Mouse (Mus musculus) MEL (cell line): Measurements from ENCODE around the gene Tsen15. TPM values are rescaled to one million over a fixed set of nuclear protein-coding genes. Genes with fewer than 3 reads are reported as not detected.

Source experiments
- DNase-seq: peaks from one replicate; pipeline ENCODE4 v3.0.0; 2011; ENCODE audit warnings: low read depth, low spot score
- H3K27ac ChIP-seq: 2 replicates; pipeline ENCODE4 v1.5.1; 2012; ENCODE audit warnings: low read depth, mild to moderate bottlenecking, control low read depth, low read length, moderate library complexity; ENCODE audit not compliant: control insufficient read depth
- H3K27me3 ChIP-seq, 2 experiments: fragments of 150-350 bp in 1 of 2; sonication (generic) in 1 of 2; 2 replicates each; pipeline ENCODE4 v1.6.1; 2012; ENCODE audit warnings: low read length in 2 of 2, mild to moderate bottlenecking in 2 of 2, improper control_type of control experiment in 1 of 2, moderate library complexity in 1 of 2; ENCODE audit not compliant: insufficient read depth in 2 of 2, control insufficient read depth in 1 of 2
- H3K36me3 ChIP-seq, 2 experiments: 2 replicates each; pipeline ENCODE4 v1.6.1; 2012 to 2014; ENCODE audit warnings: low read length in 2 of 2, improper control_type of control experiment in 1 of 2, inconsistent platforms in 1 of 2, mild to moderate bottlenecking in 1 of 2; ENCODE audit not compliant: insufficient read depth in 2 of 2, control insufficient read depth in 1 of 2
- H3K4me1 ChIP-seq, 2 experiments: fragments of 150-350 bp in 1 of 2; sonication (generic) in 1 of 2; 2 replicates each; pipeline ENCODE4 v1.6.1; 2012; ENCODE audit warnings: low read length in 2 of 2, improper control_type of control experiment in 1 of 2, mild to moderate bottlenecking in 1 of 2; ENCODE audit not compliant: insufficient read depth in 2 of 2, control insufficient read depth in 1 of 2
- H3K4me3 ChIP-seq, 2 experiments: fragments of 150-350 bp in 1 of 2; sonication (generic) in 1 of 2; 2 replicates each; pipeline ENCODE4 v1.5.1; 2012; ENCODE audit warnings: low read depth in 2 of 2, low read length in 2 of 2, mild to moderate bottlenecking in 2 of 2, moderate library complexity in 2 of 2, control low read depth in 1 of 2, improper control_type of control experiment in 1 of 2; ENCODE audit not compliant: control insufficient read depth in 1 of 2, insufficient read depth in 1 of 2
- H3K79me2 ChIP-seq: 2 replicates; pipeline ENCODE4 v1.6.1; 2012; ENCODE audit warnings: mild to moderate bottlenecking, low read length, moderate library complexity; ENCODE audit not compliant: control insufficient read depth, poor library complexity, insufficient read depth
- H3K9ac ChIP-seq: 2 replicates; pipeline ENCODE4 v1.6.1; 2012; ENCODE audit warnings: low read depth, mild to moderate bottlenecking, control low read depth, low read length, moderate library complexity; ENCODE audit not compliant: control insufficient read depth, poor library complexity, severe bottlenecking
- H3K9me3 ChIP-seq: fragments of 150-350 bp; sonication (generic); replicated peaks from 2 replicates; pipeline ENCODE4 v1.6.1; 2012; ENCODE audit warnings: mild to moderate bottlenecking, low read length, improper control_type of control experiment, moderate library complexity; ENCODE audit not compliant: insufficient read depth
- JUND ChIP-seq: IDR thresholded peaks from 2 replicates; pipeline ENCODE4 v1.6.1; 2011; ENCODE audit warnings: low read depth, mild to moderate bottlenecking, improper control_type of control experiment, low read length
- KAT2A ChIP-seq: conservative IDR thresholded peaks from 2 replicates; pipeline ENCODE4 v1.6.1; 2012; ENCODE audit warnings: low read depth, low read length, improper control_type of control experiment, inconsistent platforms
- MXI1 ChIP-seq: IDR thresholded peaks from 2 replicates; pipeline ENCODE4 v1.6.1; 2011; ENCODE audit warnings: mild to moderate bottlenecking, low read depth, low read length, improper control_type of control experiment
- SMC3 ChIP-seq: IDR thresholded peaks from 2 replicates; pipeline ENCODE4 v1.6.1; 2011; ENCODE audit warnings: low read depth, low read length, improper control_type of control experiment
- UBTF ChIP-seq: IDR thresholded peaks from 2 replicates; pipeline ENCODE4 v1.6.1; 2012; ENCODE audit warnings: low read depth, mild to moderate bottlenecking, inconsistent platforms, low read length, improper control_type of control experiment, moderate library complexity, borderline replicate concordance; ENCODE audit not compliant: insufficient read depth
- ZC3H11A ChIP-seq: IDR thresholded peaks from 2 replicates; pipeline ENCODE4 v1.6.1; 2012; ENCODE audit warnings: low read depth, mild to moderate bottlenecking, inconsistent platforms, low read length, improper control_type of control experiment
- polyA plus RNA-seq, 2 experiments: library from polyadenylated mRNA; stranded (reverse) in 1 of 2; unstranded in 1 of 2; fragments of >175 nt in 1 of 2; fragments of >200 nt in 1 of 2; gene quantifications; 2 replicates each; pipeline versions ENCODE4 v1.2.1 to v1.2.4; 2012; ENCODE audit warnings: low replicate concordance in 2 of 2, low read depth in 1 of 2; ENCODE audit not compliant: insufficient read length in 2 of 2, insufficient read depth in 1 of 2, missing spikeins in 1 of 2
- total RNA-seq: library from RNA; depleted of rRNA; stranded (reverse); fragments of 300-350 nt; gene quantifications from 2 replicates; pipeline ENCODE4 v1.2.3, GENCODE M21; 2012; rRNA removed

Tsen15 gene
- total and polyA plus RNA-seq, 3 experiments, result 66.8 to 194 (median 68.3) TPM

- H3K9me3 ChIP-seq, result no peaks in the 10 kb centered on the region
These were observed 62.5 kb downstream of the Tsen15 start for GRCm38 (mm10) chr1:152324024-152324423.

More at GRCm38 (mm10) chr1:152324024-152324423, 62.5 kb downstream of the Tsen15 start:
- Histone ChIP-seq H3K9ac (no peak overlapping the region), H3K4me3 (no peak overlapping the region), H3K79me2 (no peaks in the 10 kb centered on the region)
- no peak for TF ChIP-seq UBTF
- no peak for TF ChIP-seq MXI1
- TF ChIP-seq ZC3H11A, result no peak
- TF ChIP-seq JUND, result no peak
- no peak for TF ChIP-seq SMC3
- TF ChIP-seq KAT2A, result no peak
- TF ChIP-seq, all 39 proteins: peak for 0
- Histone ChIP-seq H3K27me3 (peaks cover 4 to 13% of the 10 kb centered on the region in 2 experiments; a peak in 3 of 4 replicates), H3K27ac (no peak overlapping the region), H3K36me3 (no peaks in the 10 kb centered on the region), H3K4me1 (no peaks in the 10 kb centered on the region)
- no peak for DNase-seq

Other genes with a start within 250 kb of the Tsen15 start
- not detected in 2 replicates for gene Colgalt2, start 13.1 kb upstream of the Tsen15 start, total RNA-seq
- not detected for gene Colgalt2, start 13.1 kb upstream of the Tsen15 start, polyA plus RNA-seq